Mouse (Mus musculus): ENCODE results near the gene 5730455P16Rik. TPM values are rescaled to one million over a fixed set of nuclear protein-coding genes. Genes with fewer than 3 reads are reported as not detected.
"Not testable (repeated sequence)": the region's sequence is repeated elsewhere in the genome, so short reads cannot be mapped to it uniquely, and the experiment has no call there.

5730455P16Rik gene
- 27.0 and 38.4 TPM in 2 replicates for polyA plus RNA-seq (2011; ENCODE audit: insufficient read length, low read depth, missing spikeins)

- TF ChIP-seq POLR2A (IDR thresholded peaks at IDR 0.05; ENCODE audit: low read depth, low read length), result peak; percentile 82
- TF ChIP-seq CTCF (IDR thresholded peaks at IDR 0.05; ENCODE audit: borderline replicate concordance, insufficient read depth, low read length), result no peak
These were observed at the start of gene 5730455P16Rik for GRCm38 (mm10) chr11:80377712-80378451. TSS of gene 5730455P16Rik (minus strand) at chr11:80378034.

GRCm38 (mm10) chr11:80426029-80426813 is 48.4 kb upstream of the 5730455P16Rik start:
- H3K27ac ChIP-seq (ENCODE audit: insufficient read depth, low read length); H3K4me1 ChIP-seq (ENCODE audit: control insufficient read depth, insufficient read depth, low read length); H3K4me3 ChIP-seq (ENCODE audit: insufficient read depth, low read length): not testable (repeated sequence)

More at GRCm38 (mm10) chr11:80377712-80378451, at the start of gene 5730455P16Rik:
- Histone ChIP-seq H3K4me3 (ENCODE audit: insufficient read depth, low read length) (peak within 1 kb of the TSS; percentile 97), H3K4me1 (ENCODE audit: control insufficient read depth, insufficient read depth, low read length) (peaks cover 3% of the 10 kb centered on the region; the same call in 1 of the 2 replicates), H3K27ac (ENCODE audit: insufficient read depth, low read length) (peak within 1 kb of the TSS; percentile 55; the same call in 1 of the 2 replicates)

- no peak for TF ChIP-seq POLR2A (IDR thresholded peaks at IDR 0.05; ENCODE audit: low read depth, low read length)
- no peak for TF ChIP-seq CTCF (IDR thresholded peaks at IDR 0.05; ENCODE audit: borderline replicate concordance, insufficient read depth, low read length)
- Histone ChIP-seq H3K4me1 (ENCODE audit: control insufficient read depth, insufficient read depth, low read length) (no peaks in the 10 kb centered on the region), H3K4me3 (ENCODE audit: insufficient read depth, low read length) (no peak overlapping the region), H3K27ac (ENCODE audit: insufficient read depth, low read length) (no peak overlapping the region)
These were observed 47.5 kb upstream of the 5730455P16Rik start for GRCm38 (mm10) chr11:80425247-80425778.

- Histone ChIP-seq H3K4me3 (ENCODE audit: insufficient read depth, low read length) (no peak overlapping the region), H3K4me1 (ENCODE audit: control insufficient read depth, insufficient read depth, low read length) (no peaks in the 10 kb centered on the region), H3K27ac (ENCODE audit: insufficient read depth, low read length) (no peak overlapping the region)
- TF ChIP-seq CTCF (IDR thresholded peaks at IDR 0.05; ENCODE audit: borderline replicate concordance, insufficient read depth, low read length) (no peak), POLR2A (IDR thresholded peaks at IDR 0.05; ENCODE audit: low read depth, low read length) (no peak)
These were observed 46.9 kb upstream of the 5730455P16Rik start for GRCm38 (mm10) chr11:80424691-80425090.

GRCm38 (mm10) chr11:80421421-80422047 is 43.7 kb upstream of the 5730455P16Rik start:
- TF ChIP-seq POLR2A (IDR thresholded peaks at IDR 0.05; ENCODE audit: low read depth, low read length) (no peak), CTCF (IDR thresholded peaks at IDR 0.05; ENCODE audit: borderline replicate concordance, insufficient read depth, low read length) (no peak)
- H3K4me3 ChIP-seq (ENCODE audit: insufficient read depth, low read length), result no peak overlapping the region
- H3K27ac ChIP-seq (ENCODE audit: insufficient read depth, low read length), result no peak overlapping the region
- H3K4me1 ChIP-seq (ENCODE audit: control insufficient read depth, insufficient read depth, low read length), result no peaks in the 10 kb centered on the region

- H3K4me3 ChIP-seq (ENCODE audit: insufficient read depth, low read length), result no peak overlapping the region
- TF ChIP-seq CTCF (IDR thresholded peaks at IDR 0.05; ENCODE audit: borderline replicate concordance, insufficient read depth, low read length), result no peak
- no peak for TF ChIP-seq POLR2A (IDR thresholded peaks at IDR 0.05; ENCODE audit: low read depth, low read length)
- no peaks in the 10 kb centered on the region for H3K4me1 ChIP-seq (ENCODE audit: control insufficient read depth, insufficient read depth, low read length)
- H3K27ac ChIP-seq (ENCODE audit: insufficient read depth, low read length), result no peak overlapping the region
These were observed 42.6 kb upstream of the 5730455P16Rik start for GRCm38 (mm10) chr11:80420202-80420984.

- no peak overlapping the region for H3K4me3 ChIP-seq (ENCODE audit: insufficient read depth, low read length)
- no peaks in the 10 kb centered on the region for H3K4me1 ChIP-seq (ENCODE audit: control insufficient read depth, insufficient read depth, low read length)
- TF ChIP-seq CTCF (IDR thresholded peaks at IDR 0.05; ENCODE audit: borderline replicate concordance, insufficient read depth, low read length) (no peak), POLR2A (IDR thresholded peaks at IDR 0.05; ENCODE audit: low read depth, low read length) (no peak)
These were observed 41.9 kb upstream of the 5730455P16Rik start for GRCm38 (mm10) chr11:80419743-80420142.

GRCm38 (mm10) chr11:80417085-80417484 is 39.3 kb upstream of the 5730455P16Rik start:
- TF ChIP-seq CTCF (IDR thresholded peaks at IDR 0.05; ENCODE audit: borderline replicate concordance, insufficient read depth, low read length) (no peak), POLR2A (IDR thresholded peaks at IDR 0.05; ENCODE audit: low read depth, low read length) (no peak)
- Histone ChIP-seq H3K4me3 (ENCODE audit: insufficient read depth, low read length) (no peak overlapping the region), H3K4me1 (ENCODE audit: control insufficient read depth, insufficient read depth, low read length) (no peaks in the 10 kb centered on the region), H3K27ac (ENCODE audit: insufficient read depth, low read length) (no peak overlapping the region)

More at GRCm38 (mm10) chr11:80419743-80420142, 41.9 kb upstream of the 5730455P16Rik start:
- no peak overlapping the region for H3K27ac ChIP-seq (ENCODE audit: insufficient read depth, low read length)

GRCm38 (mm10) chr11:80410377-80410776 is 32.5 kb upstream of the 5730455P16Rik start:
- Histone ChIP-seq H3K4me1 (ENCODE audit: control insufficient read depth, insufficient read depth, low read length) (no peaks in the 10 kb centered on the region), H3K27ac (ENCODE audit: insufficient read depth, low read length) (no peak overlapping the region), H3K4me3 (ENCODE audit: insufficient read depth, low read length) (no peak overlapping the region)
- TF ChIP-seq CTCF (IDR thresholded peaks at IDR 0.05; ENCODE audit: borderline replicate concordance, insufficient read depth, low read length) (no peak), POLR2A (IDR thresholded peaks at IDR 0.05; ENCODE audit: low read depth, low read length) (no peak)

GRCm38 (mm10) chr11:80407878-80408277 is 30.0 kb upstream of the 5730455P16Rik start:
- H3K4me3 ChIP-seq (ENCODE audit: insufficient read depth, low read length); H3K4me1 ChIP-seq (ENCODE audit: control insufficient read depth, insufficient read depth, low read length); H3K27ac ChIP-seq (ENCODE audit: insufficient read depth, low read length): not testable (repeated sequence)
